Mouse (Mus musculus) limb, embryonic 10.5 days (tissue): ENCODE measurements around the gene Fbxw26. TPM values are rescaled to one million over a fixed set of nuclear protein-coding genes. Genes with fewer than 3 reads are reported as not detected.
"Not testable (repeated sequence)": the region's sequence is repeated elsewhere in the genome, so short reads cannot be mapped to it uniquely, and the experiment has no call there.

ENCODE experiments used
- DNase-seq: peaks from one replicate; pipeline ENCODE4 v3.0.0-alpha.2; 2017; ENCODE audit warnings: low spot score
- H3K27ac ChIP-seq: fragments of 300-500 bp; sonication (generic); 2 replicates; pipeline ENCODE4 v1.5.1; 2016; ENCODE audit warnings: mild to moderate bottlenecking
- H3K27me3 ChIP-seq: fragments of 300-500 bp; sonication (generic); 2 replicates; pipeline ENCODE4 v1.6.1; 2016; ENCODE audit warnings: low read depth, mild to moderate bottlenecking; ENCODE audit not compliant: poor library complexity, severe bottlenecking
- H3K36me3 ChIP-seq: fragments of 300-500 bp; sonication (generic); 2 replicates; pipeline ENCODE4 v1.6.1; 2016; ENCODE audit warnings: mild to moderate bottlenecking, moderate library complexity
- H3K4me1 ChIP-seq: fragments of 300-500 bp; sonication (generic); 2 replicates; pipeline ENCODE4 v1.6.1; 2016
- H3K4me3 ChIP-seq: fragments of 300-500 bp; sonication (generic); 2 replicates; pipeline ENCODE4 v1.5.1; 2016; ENCODE audit warnings: mild to moderate bottlenecking, moderate library complexity
- H3K9me3 ChIP-seq: fragments of 300-500 bp; sonication (generic); replicated peaks from 2 replicates; pipeline ENCODE4 v1.6.1; 2016; ENCODE audit warnings: mild to moderate bottlenecking
- WGBS: fragments of 180-500 bp; shearing (Covaris S2); methylation state at CpG from one replicate; pipeline ENCODE4 v1.1.7; 2016; 5-methylcytosine and 5-hydroxymethylcytosine counted together
- polyA plus RNA-seq: library from polyadenylated mRNA; unstranded; fragments of >200 nt; fragmentation: Nextera tagmentation; extraction: Ambion mirVana; gene quantifications from 2 replicates; pipeline ENCODE4 v1.2.1, GENCODE M21; 2016

Gene Fbxw26
- not detected in 2 replicates for polyA plus RNA-seq

- not testable (repeated sequence) for H3K4me3 ChIP-seq, DNase-seq, H3K4me1 ChIP-seq, H3K27ac ChIP-seq, H3K36me3 ChIP-seq, H3K9me3 ChIP-seq, H3K27me3 ChIP-seq
- 90% methylated on average over 3 of the region's 3 CpGs for WGBS
Observed at GRCm38 (mm10) chr9:109745989-109746388, at the start of gene Fbxw26. Gene Fbxw26 (minus strand): TSS chr9:109746089.

- H3K27me3 ChIP-seq = no peaks in the 10 kb centered on the region
- H3K36me3 ChIP-seq = no peaks in the 10 kb centered on the region
- WGBS = 78% methylated on average over 2 of the region's 2 CpGs
- no peaks in the 10 kb centered on the region for H3K9me3 ChIP-seq
- no peak overlapping the region for H3K4me3 ChIP-seq
- DNase-seq = no peak
- no peaks in the 10 kb centered on the region for H3K4me1 ChIP-seq
- no peak overlapping the region for H3K27ac ChIP-seq
Observed at GRCm38 (mm10) chr9:109795221-109795620, 49.3 kb upstream of the Fbxw26 start.

- not testable (repeated sequence) for H3K4me1 ChIP-seq, H3K9me3 ChIP-seq, H3K27me3 ChIP-seq, DNase-seq, H3K36me3 ChIP-seq, H3K27ac ChIP-seq, H3K4me3 ChIP-seq
- 79% methylated on average over 4 of the region's 4 CpGs for WGBS
Observed at GRCm38 (mm10) chr9:109790570-109790969, 44.7 kb upstream of the Fbxw26 start, which contains the start of gene Fbxw27. Gene Fbxw27 (minus strand): TSS chr9:109790670.

GRCm38 (mm10) chr9:109766841-109767240 lies 21.0 kb upstream of the Fbxw26 start:
- H3K27ac ChIP-seq, DNase-seq, H3K27me3 ChIP-seq, H3K4me3 ChIP-seq, H3K36me3 ChIP-seq, H3K9me3 ChIP-seq, H3K4me1 ChIP-seq: not testable (repeated sequence)
- WGBS = 81% methylated on average over 1 of the region's 1 CpGs

GRCm38 (mm10) chr9:109702600-109702999 lies 43.3 kb downstream of the Fbxw26 start, which contains the start of gene Fbxw18:
Gene Fbxw18 (minus strand): TSS chr9:109702700.
- not testable (repeated sequence) for DNase-seq, H3K4me1 ChIP-seq, H3K9me3 ChIP-seq, H3K36me3 ChIP-seq, H3K27ac ChIP-seq, H3K27me3 ChIP-seq, H3K4me3 ChIP-seq
- WGBS = 88% methylated on average over 4 of the region's 4 CpGs

- Histone ChIP-seq H3K36me3 (no peaks in the 10 kb centered on the region), H3K4me3 (no peak overlapping the region), H3K4me1 (no peaks in the 10 kb centered on the region), H3K27me3 (no peaks in the 10 kb centered on the region), H3K27ac (no peak overlapping the region), H3K9me3 (no peaks in the 10 kb centered on the region)
- peak; percentile 38 for DNase-seq
- 16% methylated on average over 1 of the region's 1 CpGs for WGBS
Observed at GRCm38 (mm10) chr9:109685299-109685698, 60.6 kb downstream of the Fbxw26 start.

Other genes with a start within 250 kb of the Fbxw26 start
- not detected in 2 replicates for gene Fbxw15, start 177.8 kb downstream of the Fbxw26 start, polyA plus RNA-seq
- gene Fbxw24, start 120.0 kb downstream of the Fbxw26 start, polyA plus RNA-seq = not detected in 2 replicates
- gene Fbxw25, start 81.4 kb downstream of the Fbxw26 start, polyA plus RNA-seq = not detected in 2 replicates
- not detected in 2 replicates for gene Fbxw18, start 43.4 kb downstream of the Fbxw26 start, polyA plus RNA-seq
- gene Fbxw27, start 44.6 kb upstream of the Fbxw26 start, polyA plus RNA-seq = not detected in 2 replicates
- not detected in 2 replicates for gene Spink8, start 66.2 kb upstream of the Fbxw26 start, polyA plus RNA-seq
- 103 and 117 TPM in 2 replicates for gene Nme6, start 86.7 kb upstream of the Fbxw26 start, polyA plus RNA-seq
- not detected in 2 replicates for gene Camp, start 103.5 kb upstream of the Fbxw26 start, polyA plus RNA-seq
- 54.4 and 55.6 TPM in 2 replicates for gene Cdc25a, start 129.5 kb upstream of the Fbxw26 start, polyA plus RNA-seq
- gene Map4, start 185.4 kb upstream of the Fbxw26 start, polyA plus RNA-seq = 37.3 and 43.9 TPM in 2 replicates